Mouse (Mus musculus) heart, embryonic 13.5 days (tissue): ENCODE measurements around the gene Ankrd36. TPM values are rescaled to one million over a fixed set of nuclear protein-coding genes. Genes with fewer than 3 reads are reported as not detected.
A peak's percentile ranks its signal among the peaks of the same experiment; 100 is the strongest.

Source experiments
- ATAC-seq: fragments of 200-750 bp; cut with Nextera tagmentation; 2 replicates; pipeline ENCODE4 v1.8.0; 2017; ENCODE audit warnings: moderate TSS enrichment; ENCODE audit not compliant: insufficient number of reproducible peaks, low FRiP score, low TSS enrichment; ENCODE audit errors: extremely low read depth
- H3K27ac ChIP-seq: fragments of 300-500 bp; sonication (generic); replicated peaks from 2 replicates; pipeline ENCODE4 v1.5.1; 2015; ENCODE audit warnings: moderate library complexity, mild to moderate bottlenecking, inconsistent platforms
- H3K27me3 ChIP-seq: fragments of 300-500 bp; sonication (generic); replicated peaks from 2 replicates; pipeline ENCODE4 v1.6.1; 2015; ENCODE audit warnings: mild to moderate bottlenecking, inconsistent platforms
- H3K36me3 ChIP-seq: fragments of 300-500 bp; sonication (generic); 2 replicates; pipeline ENCODE4 v1.6.1; 2015; ENCODE audit warnings: mild to moderate bottlenecking, inconsistent platforms
- H3K4me1 ChIP-seq: fragments of 300-500 bp; sonication (generic); 2 replicates; pipeline ENCODE4 v1.6.1; 2015; ENCODE audit warnings: inconsistent platforms
- H3K4me2 ChIP-seq: fragments of 300-500 bp; sonication (generic); 2 replicates; pipeline ENCODE4 v1.6.1; 2015; ENCODE audit warnings: inconsistent platforms, mild to moderate bottlenecking, moderate library complexity
- H3K4me3 ChIP-seq: fragments of 300-500 bp; sonication (generic); 2 replicates; pipeline ENCODE4 v1.5.1; 2015; ENCODE audit warnings: moderate library complexity, mild to moderate bottlenecking, inconsistent platforms
- H3K9ac ChIP-seq: fragments of 300-500 bp; sonication (generic); 2 replicates; pipeline ENCODE4 v1.6.1; 2015; ENCODE audit warnings: inconsistent platforms, mild to moderate bottlenecking, moderate library complexity
- H3K9me3 ChIP-seq: fragments of 300-500 bp; sonication (generic); 2 replicates; pipeline ENCODE4 v1.6.1; 2016; ENCODE audit warnings: inconsistent platforms
- WGBS: fragments of 180-500 bp; shearing (Covaris S2); methylation state at CpG from one replicate; pipeline ENCODE4 v1.1.7; 2015; ENCODE audit warnings: mixed read lengths; 5-methylcytosine and 5-hydroxymethylcytosine counted together
- polyA plus RNA-seq: library from polyadenylated mRNA; unstranded; fragments of >200 nt; fragmentation: Nextera tagmentation; extraction: Ambion mirVana; gene quantifications from 2 replicates; pipeline ENCODE4 v1.2.1, GENCODE M21; 2015

Ankrd36 gene
- polyA plus RNA-seq, 1 experiment from 2014 or later = not detected

DNA sequence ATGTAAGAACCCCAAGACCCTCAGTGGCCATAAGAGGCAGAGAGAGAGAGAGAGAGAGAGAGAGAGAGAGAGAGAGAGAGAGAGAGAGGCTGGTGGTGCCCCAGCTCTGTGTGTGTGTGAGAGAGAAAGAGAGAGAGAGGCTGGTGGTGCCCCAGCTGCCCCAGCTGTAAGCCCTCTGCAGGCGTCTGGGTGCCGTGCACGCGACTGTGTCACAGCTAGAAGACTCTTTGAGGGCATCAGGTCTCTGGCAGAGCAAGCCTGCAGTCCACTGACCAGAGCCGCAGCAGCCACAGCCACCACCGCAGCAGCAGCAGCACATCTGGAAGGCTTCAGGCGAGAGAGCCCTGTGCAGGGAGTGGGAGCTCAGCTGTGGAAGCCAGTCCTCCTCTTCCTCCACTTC lies 114.8 kb downstream of the Ankrd36 start:
- Histone ChIP-seq H3K9ac (no peak overlapping the region), H3K9me3 (no peaks in the 10 kb centered on the region)
- WGBS = 32% methylated on average over 7 of the region's 7 CpGs

GRCm38 (mm10) chr11:5691775-5692174 lies 122.3 kb downstream of the Ankrd36 start:
- Histone ChIP-seq H3K4me2 (no peak overlapping the region), H3K4me1 (no peaks in the 10 kb centered on the region), H3K27ac (no peak overlapping the region), H3K4me3 (no peak overlapping the region), H3K9ac (no peak overlapping the region), H3K27me3 (no peaks in the 10 kb centered on the region), H3K9me3 (peaks cover 7% of the 10 kb centered on the region), H3K36me3 (no peaks in the 10 kb centered on the region)
- WGBS = 24% methylated on average over 7 of the region's 7 CpGs
- ATAC-seq = no peak

More for the DNA sequence above, 114.8 kb downstream of the Ankrd36 start:
- Histone ChIP-seq H3K4me3 (no peak overlapping the region), H3K27me3 (no peaks in the 10 kb centered on the region), H3K36me3 (no peaks in the 10 kb centered on the region), H3K4me2 (no peak overlapping the region), H3K27ac (no peak overlapping the region), H3K4me1 (no peaks in the 10 kb centered on the region)
- ATAC-seq = no peak

GRCm38 (mm10) chr11:5700808-5701207 lies 131.3 kb downstream of the Ankrd36 start:
- no peaks in the 10 kb centered on the region for H3K9me3 ChIP-seq
- peaks cover 26% of the 10 kb centered on the region for H3K36me3 ChIP-seq
- H3K4me3 ChIP-seq = no peak overlapping the region
- H3K27me3 ChIP-seq = no peaks in the 10 kb centered on the region
- no peak for ATAC-seq
- 80% methylated on average over 7 of the region's 7 CpGs for WGBS
- H3K4me2 ChIP-seq = no peak overlapping the region
- peaks cover 8% of the 10 kb centered on the region for H3K4me1 ChIP-seq
- no peak overlapping the region for H3K27ac ChIP-seq
- H3K9ac ChIP-seq = no peak overlapping the region

DNA sequence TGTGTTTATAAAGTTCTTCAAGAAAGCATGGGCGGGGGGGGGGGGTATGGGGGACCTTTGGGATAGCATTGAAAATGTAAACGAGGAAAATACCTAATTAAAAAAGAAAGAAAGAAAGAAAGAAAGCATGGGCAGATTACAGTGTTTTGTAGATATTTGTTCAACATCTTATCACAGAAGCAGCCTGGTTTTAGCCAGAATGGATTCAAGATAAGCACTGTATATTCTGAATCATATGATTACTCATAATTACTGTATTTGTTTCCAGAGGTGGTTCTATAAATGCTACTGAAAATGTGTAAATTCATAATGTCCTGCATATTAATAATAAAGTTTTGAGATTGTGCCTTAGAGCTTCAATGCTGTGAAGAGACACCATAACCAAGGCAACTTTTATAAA lies 131.8 kb downstream of the Ankrd36 start:
- no peak for ATAC-seq
- H3K9me3 ChIP-seq = no peaks in the 10 kb centered on the region

GRCm38 (mm10) chr11:5701821-5702220 lies 132.3 kb downstream of the Ankrd36 start:
- Histone ChIP-seq H3K4me2 (no peak overlapping the region), H3K4me1 (peaks cover 18% of the 10 kb centered on the region), H3K9me3 (no peaks in the 10 kb centered on the region), H3K9ac (no peak overlapping the region), H3K4me3 (no peak overlapping the region), H3K27me3 (no peaks in the 10 kb centered on the region), H3K36me3 (peaks cover 26% of the 10 kb centered on the region), H3K27ac (no peak overlapping the region)
- ATAC-seq = no peak
- 81% methylated on average over 1 of the region's 1 CpGs for WGBS

More for the DNA sequence above, 131.8 kb downstream of the Ankrd36 start:
- Histone ChIP-seq H3K27me3 (no peaks in the 10 kb centered on the region), H3K9ac (no peak overlapping the region), H3K4me2 (no peak overlapping the region), H3K27ac (no peak overlapping the region), H3K36me3 (peaks cover 26% of the 10 kb centered on the region), H3K4me1 (peaks cover 13% of the 10 kb centered on the region), H3K4me3 (no peak overlapping the region)
- WGBS = 70% methylated on average over 2 of the region's 2 CpGs

DNA sequence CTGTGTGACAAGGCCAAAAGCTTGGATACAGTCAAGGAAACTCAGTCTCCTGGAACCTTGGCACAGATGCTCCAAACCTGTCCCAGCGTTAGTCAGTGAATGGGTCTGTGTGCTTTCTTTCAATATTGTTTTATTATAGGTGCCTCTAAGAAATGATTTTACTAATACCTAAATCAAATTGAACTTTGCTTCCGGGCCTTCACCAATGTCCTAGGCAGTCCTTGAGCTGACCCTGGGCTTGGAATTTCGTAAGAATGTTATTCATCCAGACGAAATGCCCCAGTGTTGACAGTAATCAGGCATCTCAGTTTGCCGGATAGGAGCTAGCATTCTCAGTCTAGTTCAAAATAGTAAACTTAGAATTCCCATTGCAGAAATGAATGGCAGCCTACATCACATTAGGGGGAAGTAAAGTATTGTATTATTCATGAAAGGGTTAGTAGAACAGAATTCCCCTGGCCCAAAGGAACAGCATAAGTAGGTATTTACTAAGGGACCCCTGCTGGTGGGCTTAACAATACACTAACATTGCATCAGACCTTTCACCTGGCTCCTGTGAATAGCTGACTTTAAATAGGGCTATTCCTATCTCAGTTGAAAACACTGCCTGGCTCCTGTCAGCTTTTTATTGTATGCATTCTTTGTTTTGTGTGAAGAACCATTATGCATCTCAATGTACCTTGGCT lies 132.9 kb downstream of the Ankrd36 start:
- H3K4me1 ChIP-seq = peaks cover 19% of the 10 kb centered on the region
- H3K4me2 ChIP-seq = no peak overlapping the region
- no peak overlapping the region for H3K4me3 ChIP-seq
- peaks cover 26% of the 10 kb centered on the region for H3K36me3 ChIP-seq
- H3K27ac ChIP-seq = no peak overlapping the region
- H3K9ac ChIP-seq = no peak overlapping the region
- 47% methylated on average over 5 of the region's 5 CpGs for WGBS
- no peaks in the 10 kb centered on the region for H3K27me3 ChIP-seq
- ATAC-seq = no peak
- H3K9me3 ChIP-seq = no peaks in the 10 kb centered on the region

DNA sequence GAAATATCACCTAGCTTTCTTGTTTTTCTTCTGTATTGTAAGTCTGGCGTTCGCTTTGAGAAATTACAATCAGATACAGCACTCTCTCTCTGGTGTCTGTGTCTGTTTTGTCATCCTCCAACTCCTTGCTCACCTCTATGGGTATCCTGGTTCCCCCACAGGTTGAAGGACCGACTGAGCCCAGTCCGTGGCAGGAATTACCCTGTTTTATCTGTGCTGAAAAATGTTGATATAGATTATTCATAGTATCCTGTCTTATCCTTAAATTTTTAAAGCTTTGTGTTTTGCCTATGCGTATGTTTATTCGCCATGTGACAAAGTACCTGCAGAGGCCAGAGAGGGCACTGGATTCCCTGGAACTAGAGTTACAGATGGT lies 133.5 kb downstream of the Ankrd36 start:
- H3K4me1 ChIP-seq = peaks cover 19% of the 10 kb centered on the region
- no peak overlapping the region for H3K4me3 ChIP-seq
- peaks cover 26% of the 10 kb centered on the region for H3K36me3 ChIP-seq
- 88% methylated on average over 6 of the region's 6 CpGs for WGBS
- no peak overlapping the region for H3K4me2 ChIP-seq
- H3K27ac ChIP-seq = no peak overlapping the region
- no peak overlapping the region for H3K9ac ChIP-seq
- H3K9me3 ChIP-seq = no peaks in the 10 kb centered on the region
- no peaks in the 10 kb centered on the region for H3K27me3 ChIP-seq
- ATAC-seq = no peak

- Histone ChIP-seq H3K4me3 (no peak overlapping the region), H3K4me2 (no peak overlapping the region), H3K4me1 (peaks cover 19% of the 10 kb centered on the region), H3K27ac (no peak overlapping the region), H3K9me3 (no peaks in the 10 kb centered on the region), H3K27me3 (no peaks in the 10 kb centered on the region), H3K9ac (no peak overlapping the region), H3K36me3 (peaks cover 26% of the 10 kb centered on the region)
- ATAC-seq = no peak
- WGBS = 92% methylated on average over 1 of the region's 1 CpGs
Observed at GRCm38 (mm10) chr11:5703341-5703740, 133.9 kb downstream of the Ankrd36 start.

GRCm38 (mm10) chr11:5705972-5706371 lies 136.5 kb downstream of the Ankrd36 start:
- Histone ChIP-seq H3K27me3 (no peaks in the 10 kb centered on the region), H3K4me1 (peaks cover 30% of the 10 kb centered on the region), H3K4me2 (peak overlapping the region; percentile 95), H3K4me3 (peak overlapping the region; percentile 90), H3K27ac (no peak overlapping the region), H3K9me3 (no peaks in the 10 kb centered on the region), H3K9ac (no peak overlapping the region), H3K36me3 (peaks cover 26% of the 10 kb centered on the region)
- 87% methylated on average over 9 of the region's 9 CpGs for WGBS
- no peak for ATAC-seq

GRCm38 (mm10) chr11:5706874-5707529 lies 137.5 kb downstream of the Ankrd36 start:
- peak overlapping the region; percentile 97 for H3K9ac ChIP-seq
- no peaks in the 10 kb centered on the region for H3K9me3 ChIP-seq
- peak overlapping the region; percentile 74 for H3K27ac ChIP-seq
- under 1% methylated on average over 43 of the region's 43 CpGs for WGBS
- H3K36me3 ChIP-seq = peaks cover 26% of the 10 kb centered on the region
- ATAC-seq = no peak
- no peaks in the 10 kb centered on the region for H3K27me3 ChIP-seq
- H3K4me2 ChIP-seq = peak overlapping the region; percentile 95
- peaks cover 30% of the 10 kb centered on the region for H3K4me1 ChIP-seq
- H3K4me3 ChIP-seq = peak overlapping the region; percentile 90

GRCm38 (mm10) chr11:5707530-5708353 lies 138.3 kb downstream of the Ankrd36 start:
- 14% methylated on average over 49 of the region's 50 CpGs for WGBS
- H3K4me3 ChIP-seq = peak overlapping the region; percentile 90
- H3K9ac ChIP-seq = peak overlapping the region; percentile 97
- H3K36me3 ChIP-seq = peaks cover 24% of the 10 kb centered on the region
- peak overlapping the region; percentile 74 for H3K27ac ChIP-seq
- ATAC-seq = peak; percentile 92
- no peaks in the 10 kb centered on the region for H3K27me3 ChIP-seq
- H3K9me3 ChIP-seq = no peaks in the 10 kb centered on the region
- H3K4me1 ChIP-seq = peaks cover 25% of the 10 kb centered on the region
- peak overlapping the region; percentile 95 for H3K4me2 ChIP-seq
